Mouse (Mus musculus): ENCODE data around the gene Mical1.

Mical1 gene

DNA sequence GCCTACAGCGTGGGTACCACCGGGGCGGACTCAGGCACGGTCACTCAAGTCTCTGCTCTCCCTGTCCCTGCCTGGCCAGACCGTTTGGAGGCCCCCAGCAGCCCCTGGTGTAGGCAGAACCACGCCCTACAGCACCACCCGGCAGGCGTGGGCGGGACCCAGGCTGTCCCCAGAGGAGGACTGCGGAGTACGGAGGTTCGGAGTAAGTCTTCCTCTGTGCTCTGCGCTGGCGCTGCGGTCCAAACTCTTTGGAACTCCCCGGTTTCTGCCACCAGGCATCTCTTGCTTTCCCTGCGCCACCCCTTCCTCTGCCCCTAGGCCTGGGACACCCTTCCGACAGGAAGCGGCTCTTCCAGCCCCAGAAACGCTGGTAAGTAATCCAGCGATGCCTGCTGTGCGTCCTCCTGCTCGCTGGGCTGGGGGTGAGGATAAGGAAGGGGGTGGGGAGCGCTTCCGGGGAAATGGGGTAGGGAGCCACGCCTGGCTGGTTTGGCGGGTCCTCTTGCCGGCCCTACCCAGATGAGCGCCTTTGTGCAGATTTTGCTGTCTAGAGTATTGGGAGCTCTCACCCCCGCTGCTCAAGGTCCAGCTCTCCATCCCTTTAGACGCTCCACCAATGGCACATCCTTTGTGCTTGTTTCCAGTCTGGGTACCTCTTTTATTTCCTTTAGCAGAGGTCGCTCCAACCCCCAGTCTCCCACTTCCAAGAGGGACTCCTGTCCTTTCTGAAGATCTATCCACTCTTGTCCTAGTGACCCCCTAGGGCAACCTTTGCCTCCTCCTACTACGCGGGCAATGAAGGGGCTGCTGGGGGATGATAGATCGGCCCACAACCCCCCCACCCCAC is at the start of gene Mical1:
TSS of gene Mical1 (plus strand) at position 144 of the 847 bp plus-strand sequence.
- peak; percentile 39 for DNase-seq (ENCODE audit: low read depth)

DNA sequence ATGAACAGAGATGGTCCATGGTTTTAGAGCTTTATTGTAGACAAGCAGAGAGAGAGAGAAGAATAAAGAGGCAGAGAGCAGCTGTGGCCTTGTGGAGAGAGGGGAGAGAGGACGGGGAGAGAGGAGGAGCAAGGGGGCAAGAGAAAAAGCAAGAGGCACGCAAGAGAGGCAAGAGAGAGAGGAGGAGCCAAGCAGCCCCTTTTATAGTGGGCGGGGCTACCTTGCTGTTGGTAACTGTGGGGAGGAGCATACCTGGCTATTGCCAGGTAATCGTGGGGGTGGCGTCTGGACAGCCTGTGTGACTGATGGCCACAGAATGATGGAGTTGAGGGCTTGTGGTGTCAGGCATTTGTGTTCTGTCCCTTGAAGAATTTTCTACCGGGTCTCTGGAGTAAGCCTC is 49.7 kb upstream of the Mical1 start:
- no peak for DNase-seq (ENCODE audit: low read depth)

DNA sequence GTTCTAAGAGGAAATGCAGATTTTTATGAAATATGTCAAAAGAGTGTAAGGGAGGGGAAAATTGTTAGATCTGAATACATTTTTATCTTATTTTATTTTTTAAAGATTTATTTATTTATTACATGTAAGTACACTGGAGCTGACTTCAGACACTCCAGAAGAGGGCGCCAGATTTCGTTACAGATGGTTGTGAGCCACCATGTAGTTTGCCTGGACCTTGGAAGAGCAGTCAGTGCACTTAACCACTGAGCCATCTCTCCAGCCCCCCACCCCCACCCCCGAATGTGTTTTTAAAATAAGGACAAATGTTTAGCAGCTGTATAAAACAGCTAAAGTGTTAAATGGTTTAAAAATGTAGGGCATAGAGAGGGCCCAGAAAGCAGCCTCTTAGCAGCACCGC is 41.5 kb upstream of the Mical1 start:
- DNase-seq (ENCODE audit: low read depth) = peak; percentile 77

DNA sequence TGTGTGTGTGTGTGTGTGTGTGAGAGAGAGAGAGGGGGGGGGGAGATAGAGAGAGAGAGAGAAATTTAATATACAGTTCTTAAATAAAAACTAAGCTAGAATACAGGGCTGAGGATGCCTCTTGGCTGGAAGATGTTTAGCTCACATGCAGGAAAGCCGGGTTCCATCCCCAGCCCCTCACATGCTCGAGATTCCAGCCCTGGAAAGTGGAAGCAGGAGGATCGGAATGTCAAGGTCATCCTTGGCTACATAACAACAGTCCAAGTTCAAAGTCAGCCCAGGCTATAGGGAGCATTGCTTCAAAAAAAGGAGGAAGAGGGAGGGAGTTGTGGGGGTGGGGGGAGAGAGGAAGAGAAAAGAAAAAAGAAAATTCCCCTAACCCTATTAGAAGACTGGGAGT is 41.0 kb upstream of the Mical1 start:
- no peak for DNase-seq (ENCODE audit: low read depth)

DNA sequence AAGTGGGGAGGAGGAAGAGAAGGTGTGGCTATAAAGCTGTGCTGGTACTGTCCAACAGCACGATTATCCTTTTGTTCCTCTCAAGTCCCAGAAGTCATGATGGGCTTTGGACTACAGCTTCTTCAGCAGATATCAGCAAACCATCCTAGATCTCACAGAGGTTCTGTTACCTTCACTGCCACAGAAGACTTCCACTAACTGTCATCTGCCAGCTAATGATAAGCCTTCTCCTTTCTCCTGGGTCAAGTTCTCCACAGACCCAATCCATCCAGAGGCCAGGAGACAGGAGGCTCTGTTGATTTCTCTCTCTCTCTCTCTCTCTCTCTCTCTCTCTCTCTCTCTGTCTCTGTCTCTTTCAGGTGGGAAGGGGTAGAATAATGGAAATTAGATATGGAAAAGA is 27.9 kb upstream of the Mical1 start:
- no peak for DNase-seq (ENCODE audit: low read depth)

DNA sequence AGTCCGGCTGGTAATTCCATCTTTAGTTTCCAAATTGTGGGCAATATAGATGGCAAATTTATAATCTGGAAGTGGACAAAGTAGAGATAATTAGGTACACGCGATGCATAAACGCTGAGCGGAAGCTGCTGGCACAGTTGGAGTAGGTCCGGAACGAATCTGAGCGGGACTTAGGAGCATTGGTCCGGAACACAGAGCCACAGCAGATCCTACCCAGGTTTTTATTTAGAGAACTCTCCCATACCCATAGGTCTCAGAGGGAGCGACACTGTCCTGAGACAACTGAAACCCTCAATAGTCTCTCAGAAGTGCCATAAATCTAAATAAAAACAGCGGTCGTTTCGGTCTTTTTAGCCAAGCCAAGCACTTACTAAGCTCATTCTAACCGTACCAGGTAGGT is 26.4 kb upstream of the Mical1 start:
- DNase-seq (ENCODE audit: low read depth) = no peak

DNA sequence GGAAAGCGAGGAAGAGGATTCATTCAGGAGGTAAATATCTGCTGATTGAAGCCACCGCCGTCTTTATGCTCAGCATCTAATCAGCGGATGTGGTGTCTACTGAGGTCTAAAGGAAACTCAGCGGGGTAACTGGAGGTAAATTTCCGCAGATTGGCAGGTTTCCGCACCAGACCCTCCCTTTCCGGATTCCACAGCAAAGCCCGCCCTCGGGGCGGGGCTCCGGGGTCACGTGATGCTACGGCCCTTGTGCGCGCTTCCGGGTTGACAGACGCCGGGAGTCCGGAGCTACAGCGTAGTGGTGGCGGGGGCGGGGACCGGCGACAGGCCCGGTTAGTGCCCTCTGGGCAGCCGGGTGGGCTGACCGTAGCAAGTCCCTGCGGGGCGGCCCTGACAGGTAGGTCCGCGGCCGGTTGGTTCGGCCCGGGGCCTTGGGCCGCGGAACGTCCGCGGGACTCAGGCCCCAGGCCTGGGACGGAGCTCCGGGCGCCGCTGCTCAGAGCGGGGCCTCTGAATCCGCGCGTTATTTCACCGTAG is 25.9 kb upstream of the Mical1 start, which contains the start of gene Zbtb24:
TSS of gene Zbtb24 (plus strand) at position 247 of the 534 bp plus-strand sequence.
- DNase-seq (ENCODE audit: low read depth) = peak; percentile 98

DNA sequence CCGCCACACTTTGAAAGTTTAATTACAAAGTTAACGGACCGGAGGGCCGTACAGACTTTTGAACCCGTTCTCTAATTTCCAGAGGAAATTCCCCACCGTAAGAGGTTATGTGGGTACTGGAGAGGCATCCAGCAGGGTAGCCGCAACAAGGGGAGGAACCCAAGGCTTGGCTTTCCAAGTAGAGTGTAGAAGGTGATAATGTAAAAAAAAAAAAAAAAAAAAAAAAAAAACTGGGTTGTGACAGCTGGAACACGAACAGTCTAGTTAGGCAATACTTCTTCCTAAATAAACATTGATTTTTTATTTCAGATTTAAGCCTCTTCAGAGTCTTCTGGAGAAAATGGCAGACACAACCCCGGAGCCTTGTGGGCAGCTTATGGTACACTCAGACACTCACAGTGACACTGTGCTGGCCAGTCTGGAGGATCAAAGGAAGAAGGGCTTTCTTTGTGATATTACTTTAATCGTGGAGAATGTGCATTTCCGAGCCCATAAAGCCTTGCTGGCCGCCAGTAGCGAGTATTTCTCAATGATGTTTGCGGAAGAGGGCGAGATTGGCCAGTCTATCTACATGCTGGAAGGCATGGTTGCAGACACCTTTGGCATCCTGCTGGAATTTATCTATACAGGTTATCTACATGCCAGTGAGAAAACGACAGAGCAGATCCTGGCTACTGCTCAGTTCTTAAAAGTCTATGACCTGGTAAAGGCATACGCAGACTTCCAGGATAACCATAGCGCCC is 25.2 kb upstream of the Mical1 start:
- DNase-seq (ENCODE audit: low read depth) = peak; percentile 9

DNA sequence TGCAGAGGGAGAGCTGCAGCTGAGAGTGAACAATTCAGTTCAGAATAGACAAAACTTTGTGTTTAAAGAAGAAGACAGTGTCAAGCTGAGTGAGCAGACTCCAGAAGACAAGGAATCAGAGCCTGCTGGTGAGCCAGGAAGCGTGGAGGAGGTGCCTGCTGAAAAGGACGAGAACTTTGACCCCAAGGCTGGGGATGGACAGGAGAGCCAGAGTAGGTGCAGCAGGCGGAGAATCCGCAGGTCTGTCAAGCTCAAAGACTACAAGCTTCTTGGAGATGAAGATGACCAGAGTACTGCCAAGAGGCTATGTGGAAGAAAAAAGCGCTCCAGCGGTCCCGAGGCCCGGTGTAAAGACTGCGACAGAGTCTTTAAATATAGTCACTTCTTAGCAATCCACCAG is 24.5 kb upstream of the Mical1 start:
- DNase-seq (ENCODE audit: low read depth) = no peak

DNA sequence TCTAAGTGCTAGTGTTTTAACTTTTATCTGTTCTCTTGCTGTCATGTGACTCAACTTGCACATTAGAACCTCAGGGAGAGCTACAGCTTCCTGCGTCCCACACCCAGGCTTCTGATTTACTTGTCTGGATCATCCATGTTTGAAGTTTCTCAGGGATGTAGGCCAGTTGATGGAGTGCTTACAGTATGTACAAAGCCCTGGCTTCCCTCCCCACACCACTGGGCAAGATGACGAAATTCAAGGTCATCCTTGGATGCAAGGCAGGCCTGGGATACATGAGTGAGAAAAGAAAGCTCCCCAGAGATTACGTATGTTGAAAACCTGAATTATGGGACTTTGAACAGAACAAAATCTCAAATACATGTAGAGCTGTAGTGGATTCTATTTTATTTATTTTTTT is 23.3 kb upstream of the Mical1 start:
- peak; percentile 64 for DNase-seq (ENCODE audit: low read depth)

DNA sequence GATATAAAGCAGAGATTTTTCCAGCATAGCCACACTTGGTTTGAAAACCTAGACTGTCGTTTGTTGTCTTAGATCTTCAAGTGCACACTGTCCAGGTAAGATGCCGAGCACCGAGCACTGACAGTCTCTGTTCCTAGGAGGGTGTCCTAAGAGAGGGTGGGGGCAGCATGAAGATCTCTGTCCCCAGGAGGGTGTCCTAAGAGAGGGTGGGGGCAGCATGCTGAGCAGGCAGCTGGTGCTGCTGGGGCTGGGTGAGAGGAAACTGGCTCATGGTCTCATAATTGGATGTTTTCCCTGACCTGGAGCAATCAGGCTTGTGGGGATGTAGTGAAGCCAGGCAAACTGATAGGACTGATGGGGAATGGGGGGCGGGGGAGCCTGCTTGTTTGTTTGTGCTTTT is 16.1 kb upstream of the Mical1 start:
- no peak for DNase-seq (ENCODE audit: low read depth)

DNA sequence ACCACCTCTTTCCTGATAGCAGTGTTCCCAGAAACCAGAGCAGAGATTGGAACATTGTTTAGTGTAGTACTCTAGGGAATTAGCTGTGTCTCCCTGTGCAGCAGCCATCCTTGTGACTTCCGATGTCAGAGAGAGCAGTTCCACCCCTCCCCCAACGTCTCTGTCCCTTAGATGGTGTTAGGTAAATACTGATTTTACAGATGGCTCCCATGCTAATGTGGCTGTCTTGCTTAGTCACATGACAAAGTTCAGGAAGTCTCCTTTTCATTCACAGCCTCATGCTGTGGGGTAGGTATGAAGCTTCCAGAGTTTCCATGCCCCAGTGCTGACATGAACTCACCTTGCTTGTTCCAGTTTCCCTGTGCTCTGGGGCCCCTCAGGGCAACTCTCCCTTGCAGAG is 15.6 kb upstream of the Mical1 start:
- no peak for DNase-seq (ENCODE audit: low read depth)

DNA sequence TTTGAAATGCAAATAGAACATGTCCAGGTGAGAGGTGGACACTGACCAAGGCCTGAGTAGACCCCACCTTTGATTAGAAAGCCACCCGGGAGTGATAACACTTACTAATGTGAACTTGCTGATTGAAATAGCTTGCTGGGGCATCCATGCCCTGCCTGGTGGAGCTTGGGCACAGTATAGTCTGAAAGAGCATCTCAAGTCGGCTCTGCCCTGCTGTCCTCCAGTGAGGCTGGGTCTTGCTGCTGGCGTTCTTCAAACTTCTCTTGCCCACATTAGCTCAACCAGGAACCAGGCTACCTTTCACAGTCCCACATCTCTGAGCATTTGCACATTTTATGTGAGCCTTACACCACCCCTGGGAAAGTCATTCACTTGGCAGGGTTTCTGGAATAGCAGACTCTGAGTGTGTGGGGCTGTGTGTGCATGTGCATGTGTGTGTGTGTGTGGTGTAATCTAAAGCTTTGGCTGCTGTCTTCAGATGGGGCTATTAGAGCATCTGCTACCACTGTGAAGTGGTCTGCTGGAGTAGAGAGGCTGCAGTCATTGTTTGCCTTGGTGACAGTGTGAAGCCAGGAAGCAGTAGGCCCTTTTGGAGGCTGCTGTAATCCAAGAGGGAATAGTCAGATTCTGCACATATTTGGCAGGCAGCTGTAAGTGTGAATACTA is 14.9 kb upstream of the Mical1 start:
- DNase-seq (ENCODE audit: low read depth) = no peak

DNA sequence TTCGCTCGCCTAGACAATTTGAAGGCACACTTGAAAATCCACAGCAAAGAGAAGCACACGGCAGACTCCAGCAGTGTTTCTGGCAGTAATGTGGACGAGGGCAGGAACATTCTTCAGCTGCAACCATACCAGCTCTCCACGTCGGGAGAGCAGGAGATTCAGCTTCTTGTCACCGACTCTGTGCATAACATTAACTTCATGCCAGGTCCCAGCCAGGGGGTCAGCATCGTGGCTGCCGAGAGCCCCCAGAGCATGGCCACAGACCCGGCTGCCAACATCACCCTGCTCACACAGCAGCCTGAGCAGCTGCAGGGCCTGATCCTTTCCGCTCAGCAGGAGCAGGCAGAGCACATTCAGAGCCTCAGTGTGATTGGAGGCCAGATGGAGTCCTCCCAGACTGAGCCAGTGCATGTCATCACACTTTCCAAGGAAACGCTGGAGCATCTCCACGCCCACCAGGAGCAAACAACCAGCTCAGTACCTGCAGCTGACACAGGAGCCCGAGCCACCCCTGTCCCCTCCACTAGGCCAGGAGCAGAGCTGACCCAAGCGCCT is 11.6 kb upstream of the Mical1 start:
- no peak for DNase-seq (ENCODE audit: low read depth)

DNA sequence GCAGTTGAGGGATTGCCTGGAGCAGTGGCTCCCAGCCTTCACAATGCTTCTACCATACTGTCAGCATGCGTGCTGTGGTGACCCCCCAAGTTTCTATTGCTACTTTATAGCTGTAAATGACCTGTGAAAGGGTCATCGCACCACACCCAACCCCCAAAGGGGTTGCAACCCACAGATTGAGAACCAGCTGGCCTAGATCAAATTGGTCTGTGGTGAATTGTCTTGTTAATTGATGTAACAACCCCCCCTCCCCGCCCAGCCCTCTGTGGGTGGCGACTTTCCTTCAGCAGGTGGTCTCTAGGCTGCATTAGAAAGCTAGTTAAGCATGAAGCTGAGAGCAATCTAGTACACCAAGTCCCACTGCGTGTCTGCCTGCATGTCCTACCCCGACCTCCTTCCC is 8.8 kb upstream of the Mical1 start:
- DNase-seq (ENCODE audit: low read depth) = no peak

DNA sequence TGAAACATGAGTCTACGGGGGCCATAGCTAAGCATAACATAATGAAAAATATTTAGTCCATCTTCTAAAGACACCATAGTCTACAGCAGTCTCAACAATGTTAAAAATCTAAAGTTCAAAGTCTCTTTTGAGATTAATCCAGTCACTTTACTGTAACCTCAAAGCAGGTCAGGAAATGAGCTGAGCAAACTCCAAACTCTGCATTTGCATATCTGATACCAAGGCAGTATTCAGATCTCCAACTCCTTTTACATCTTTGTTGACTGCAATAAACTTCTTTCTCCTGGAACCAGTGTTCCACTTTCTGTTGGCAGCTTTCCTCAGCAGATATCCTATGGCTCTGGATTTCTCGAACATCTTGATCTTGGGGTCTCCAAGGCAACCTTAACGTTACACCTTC is 5.4 kb upstream of the Mical1 start:
- no peak for DNase-seq (ENCODE audit: low read depth)

DNA sequence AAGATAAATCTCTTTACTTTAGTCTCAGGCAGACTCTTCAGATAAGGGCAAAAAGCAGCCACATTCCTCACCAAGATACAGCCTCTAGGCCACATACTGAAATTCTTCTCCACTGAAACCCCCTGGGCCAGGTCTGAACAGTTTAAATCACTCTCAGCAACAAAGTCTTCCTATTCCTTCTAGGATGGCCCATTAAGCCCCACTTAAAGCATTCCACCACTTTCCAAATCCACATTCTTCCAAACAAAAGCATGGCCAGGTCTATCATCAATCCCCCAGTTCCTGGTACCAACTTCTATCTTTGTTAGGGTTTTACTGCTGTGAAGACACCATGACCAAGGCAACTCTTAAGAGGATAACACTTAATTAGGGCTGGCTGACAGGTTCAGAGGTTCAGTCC is 3.6 kb upstream of the Mical1 start:
- no peak for DNase-seq (ENCODE audit: low read depth)

DNA sequence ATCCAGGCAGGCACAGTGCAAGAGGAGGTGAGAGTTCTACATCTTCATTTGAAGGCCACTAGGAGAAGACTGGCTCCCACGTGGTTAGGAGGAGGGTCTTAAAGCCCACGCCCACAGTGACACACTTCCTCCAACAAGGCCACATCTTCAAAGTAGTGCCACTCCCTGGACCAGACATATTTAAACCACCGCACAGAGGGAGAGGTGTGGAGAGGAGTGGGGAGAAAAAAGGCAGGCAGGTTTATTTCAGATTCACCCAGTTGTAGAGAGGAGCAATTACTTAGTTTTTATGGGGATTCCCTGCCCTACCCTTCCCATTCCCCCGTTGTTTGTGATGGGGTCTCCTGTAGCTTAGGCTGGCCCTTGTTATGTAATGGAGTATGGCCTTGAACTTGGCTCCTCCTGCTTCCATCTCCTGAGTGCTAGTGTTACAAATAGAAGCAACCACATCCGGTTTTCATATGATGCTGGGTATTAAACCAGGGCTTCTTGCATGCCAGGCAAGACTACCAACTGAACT is 3.1 kb upstream of the Mical1 start:
- DNase-seq (ENCODE audit: low read depth) = no peak

DNA sequence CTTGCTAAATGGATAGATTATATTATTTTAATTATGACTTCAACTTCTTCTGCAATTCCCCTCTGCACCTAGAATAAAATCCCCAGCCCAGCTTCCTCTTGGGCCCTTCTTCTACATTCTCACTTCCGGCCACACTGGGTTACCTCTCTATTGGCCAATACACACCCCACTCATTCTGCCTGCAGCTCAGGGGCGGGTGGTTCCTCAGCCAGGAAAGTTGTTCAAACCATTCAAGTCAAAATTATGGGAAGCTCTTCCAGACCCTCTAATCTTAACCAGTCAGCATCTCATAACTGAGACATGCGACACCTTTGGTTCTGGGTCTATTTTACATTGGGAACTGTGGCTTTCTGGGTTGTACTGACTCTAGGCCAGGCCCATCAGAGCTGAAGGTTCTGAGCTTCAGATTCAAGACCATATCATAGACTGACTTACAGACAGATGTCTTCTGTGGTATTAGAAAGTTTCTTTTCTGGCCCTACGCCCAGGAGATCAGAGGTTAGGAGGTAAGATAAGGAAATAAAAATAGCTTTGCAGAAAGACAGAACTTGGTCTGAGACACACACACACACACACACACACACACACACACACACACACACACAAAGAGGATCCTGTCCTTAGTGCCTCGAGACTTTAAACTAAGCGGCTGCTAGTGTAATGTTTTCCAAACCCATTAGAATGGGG is 2.2 kb upstream of the Mical1 start:
- DNase-seq (ENCODE audit: low read depth) = peak; percentile 35

DNA sequence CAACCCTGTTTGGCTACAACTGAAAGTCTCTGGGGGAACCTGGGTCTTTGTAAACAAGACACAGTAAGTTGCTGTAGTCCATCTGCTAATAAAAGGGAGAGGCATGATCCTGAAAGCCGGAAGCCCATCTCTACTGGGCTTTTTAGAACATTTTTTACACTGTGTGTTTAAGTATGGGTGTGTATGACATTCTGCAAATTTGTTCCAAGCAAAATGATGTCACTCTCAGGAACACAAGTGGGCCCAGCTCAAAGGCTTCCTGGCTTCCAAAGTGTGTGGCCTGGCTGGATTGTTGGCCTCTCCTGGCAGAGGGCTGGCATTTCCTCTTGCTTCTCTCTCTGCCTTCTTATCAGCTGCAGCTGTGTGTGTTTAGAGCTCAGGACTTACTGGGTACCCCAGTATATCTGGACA is 1.1 kb upstream of the Mical1 start:
- DNase-seq (ENCODE audit: low read depth) = peak; percentile 22

DNA sequence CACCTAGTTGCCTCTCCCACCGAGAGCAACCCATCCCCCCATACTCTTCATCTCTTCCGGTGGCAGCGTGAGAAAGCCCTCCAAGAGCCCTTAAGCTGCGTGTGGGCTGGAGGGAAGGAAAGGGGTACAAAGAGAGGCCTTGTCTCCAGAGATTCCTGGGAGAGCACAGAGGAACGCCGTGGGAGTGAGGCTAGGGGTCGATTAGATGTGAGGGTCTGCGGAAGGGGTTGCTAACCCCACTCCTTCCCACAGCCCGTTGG is 834 bp downstream of the Mical1 start:
- DNase-seq (ENCODE audit: low read depth) = no peak

All from NIH3T3 (cell line).